Mouse (Mus musculus): ENCODE measurements around the gene BC024978. TPM values are rescaled to one million over a fixed set of nuclear protein-coding genes. Genes with fewer than 3 reads are reported as not detected.

Gene BC024978
- polyA plus RNA-seq, 1 experiment: 2.3 TPM

- Histone ChIP-seq H3K36me3 (replicated peaks; ENCODE audit: low read length) (peaks cover 77% of the 10 kb centered on the region), H3K27me3 (replicated peaks) (no peaks in the 10 kb centered on the region), H3K9me3 (no peaks in the 10 kb centered on the region)
Observed at GRCm38 (mm10) chr7:27185986-27186385, 9.6 kb upstream of the BC024978 start.

DNA sequence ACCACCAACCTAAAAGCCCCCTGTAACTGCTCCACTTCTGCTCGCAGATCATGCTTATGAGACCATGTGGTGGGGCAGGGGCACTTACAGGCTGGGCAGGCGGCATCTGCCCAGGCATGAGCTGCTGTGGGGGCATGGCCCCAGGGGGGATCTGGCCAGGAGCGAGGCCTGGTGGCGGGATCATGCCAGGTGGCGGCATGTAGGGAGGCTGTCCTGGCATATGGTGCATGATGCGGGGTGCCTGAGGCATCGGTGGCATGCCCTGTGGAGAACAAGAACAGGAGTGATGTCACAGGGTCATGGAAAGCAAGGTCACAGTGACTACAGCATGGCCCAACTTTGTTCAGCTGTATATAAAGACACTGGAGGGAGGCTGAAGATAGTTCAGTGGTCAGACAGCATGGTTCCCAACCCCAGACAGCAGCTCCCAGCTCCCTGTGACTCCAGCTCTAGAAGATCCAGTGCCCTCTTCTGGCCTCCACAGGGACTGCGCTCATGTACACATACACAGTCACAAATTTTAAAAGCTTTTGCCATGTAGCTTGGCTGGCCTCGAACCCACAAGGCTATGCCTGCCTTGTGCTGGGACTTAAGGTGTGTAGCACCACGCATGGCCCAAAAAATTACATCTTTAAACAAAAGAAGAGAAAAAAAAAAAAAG, 6.2 kb upstream of the BC024978 start:
- peak overlapping the region; percentile 46 for H3K4me3 ChIP-seq (replicated peaks)
- TF ChIP-seq FLI1 (IDR thresholded peaks at IDR 0.05; ENCODE audit: low read length) (no peak), GATA1 (IDR thresholded peaks at IDR 0.05; ENCODE audit: borderline replicate concordance, low read length) (no peak)
- H3K9me3 ChIP-seq: no peaks in the 10 kb centered on the region
- no peaks in the 10 kb centered on the region for H3K27me3 ChIP-seq (replicated peaks)
- peaks cover 36% of the 10 kb centered on the region for H3K4me1 ChIP-seq
- peaks cover 98% of the 10 kb centered on the region for H3K36me3 ChIP-seq (replicated peaks; ENCODE audit: low read length)

More at GRCm38 (mm10) chr7:27185986-27186385, 9.6 kb upstream of the BC024978 start:
- TF ChIP-seq FLI1 (IDR thresholded peaks at IDR 0.05; ENCODE audit: low read length) (no peak), GATA1 (IDR thresholded peaks at IDR 0.05; ENCODE audit: borderline replicate concordance, low read length) (no peak)
- H3K4me1 ChIP-seq: peaks cover 14% of the 10 kb centered on the region
- no peak overlapping the region for H3K4me3 ChIP-seq (replicated peaks)

- Histone ChIP-seq H3K9me3 (no peaks in the 10 kb centered on the region), H3K27me3 (replicated peaks) (no peaks in the 10 kb centered on the region), H3K4me1 (peaks cover 51% of the 10 kb centered on the region), H3K4me3 (replicated peaks) (no peak overlapping the region), H3K36me3 (replicated peaks; ENCODE audit: low read length) (peaks cover 76% of the 10 kb centered on the region)
- no peak for TF ChIP-seq FLI1 (IDR thresholded peaks at IDR 0.05; ENCODE audit: low read length)
- TF ChIP-seq GATA1 (IDR thresholded peaks at IDR 0.05; ENCODE audit: borderline replicate concordance, low read length): no peak
Observed at GRCm38 (mm10) chr7:27192434-27192833, 3.1 kb upstream of the BC024978 start.

DNA sequence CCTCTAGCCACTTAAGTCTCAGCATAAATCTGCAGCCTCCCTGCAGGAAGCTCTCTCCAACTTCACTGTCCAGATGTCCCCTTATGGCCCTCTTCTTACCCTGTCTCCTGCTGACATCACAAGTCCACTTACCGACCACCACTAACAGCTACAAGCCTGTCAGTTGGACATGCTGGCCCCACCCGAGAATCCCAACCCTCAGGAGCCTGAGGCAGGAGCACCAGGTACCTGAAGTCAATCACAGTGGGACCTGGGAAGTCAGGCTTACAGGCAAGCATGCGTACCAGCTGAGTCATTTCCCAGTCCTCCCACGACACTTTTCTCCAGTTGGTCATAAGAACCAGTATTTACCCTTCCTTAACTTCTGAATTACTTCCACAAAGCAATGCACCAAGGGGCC, 1.9 kb upstream of the BC024978 start:
- Histone ChIP-seq H3K36me3 (replicated peaks; ENCODE audit: low read length) (peaks cover 63% of the 10 kb centered on the region), H3K9me3 (no peaks in the 10 kb centered on the region), H3K4me3 (replicated peaks) (no peak overlapping the region), H3K4me1 (peaks cover 63% of the 10 kb centered on the region), H3K27me3 (replicated peaks) (no peaks in the 10 kb centered on the region)
- TF ChIP-seq FLI1 (IDR thresholded peaks at IDR 0.05; ENCODE audit: low read length) (no peak), GATA1 (IDR thresholded peaks at IDR 0.05; ENCODE audit: borderline replicate concordance, low read length) (no peak)

- peaks cover 43% of the 10 kb centered on the region for H3K36me3 ChIP-seq (replicated peaks; ENCODE audit: low read length)
- no peaks in the 10 kb centered on the region for H3K27me3 ChIP-seq (replicated peaks)
- no peaks in the 10 kb centered on the region for H3K9me3 ChIP-seq
- TF ChIP-seq GATA1 (IDR thresholded peaks at IDR 0.05; ENCODE audit: borderline replicate concordance, low read length) (no peak), FLI1 (IDR thresholded peaks at IDR 0.05; ENCODE audit: low read length) (no peak)
- H3K4me1 ChIP-seq: peaks cover 63% of the 10 kb centered on the region
- peak overlapping the region; percentile 4 for H3K4me3 ChIP-seq (replicated peaks)
Observed at GRCm38 (mm10) chr7:27197136-27197535, 1.6 kb downstream of the BC024978 start.

- peaks cover 43% of the 10 kb centered on the region for H3K36me3 ChIP-seq (replicated peaks; ENCODE audit: low read length)
- H3K9me3 ChIP-seq: no peaks in the 10 kb centered on the region
- no peak overlapping the region for H3K4me3 ChIP-seq (replicated peaks)
- no peaks in the 10 kb centered on the region for H3K27me3 ChIP-seq (replicated peaks)
- TF ChIP-seq FLI1 (IDR thresholded peaks at IDR 0.05; ENCODE audit: low read length) (no peak), GATA1 (IDR thresholded peaks at IDR 0.05; ENCODE audit: borderline replicate concordance, low read length) (no peak)
- H3K4me1 ChIP-seq: peaks cover 58% of the 10 kb centered on the region
Observed at GRCm38 (mm10) chr7:27197634-27198033, 2.1 kb downstream of the BC024978 start.

DNA sequence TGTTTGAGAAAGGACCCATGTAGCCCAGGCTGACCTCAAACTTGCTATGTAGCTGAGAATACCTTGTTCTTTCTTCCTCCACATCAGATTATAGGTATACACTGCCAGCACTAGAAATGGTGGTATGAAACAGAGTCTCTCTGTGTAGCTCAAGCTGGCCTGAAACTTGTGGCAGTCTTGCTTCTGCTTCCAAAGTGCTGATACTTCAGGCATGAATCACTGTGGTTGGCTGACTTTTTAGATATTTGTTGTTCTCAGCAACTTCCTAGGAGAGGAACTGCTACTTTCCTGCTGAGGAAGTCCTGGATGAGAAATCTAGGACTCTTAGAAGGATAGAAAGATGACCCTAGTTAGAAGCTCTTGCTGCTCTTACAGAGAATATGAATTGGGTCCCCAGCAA, 2.8 kb downstream of the BC024978 start:
- Histone ChIP-seq H3K4me1 (peaks cover 52% of the 10 kb centered on the region), H3K9me3 (no peaks in the 10 kb centered on the region), H3K4me3 (replicated peaks) (no peak overlapping the region), H3K27me3 (replicated peaks) (no peaks in the 10 kb centered on the region), H3K36me3 (replicated peaks; ENCODE audit: low read length) (peaks cover 43% of the 10 kb centered on the region)
- no peak for TF ChIP-seq FLI1 (IDR thresholded peaks at IDR 0.05; ENCODE audit: low read length)
- TF ChIP-seq GATA1 (IDR thresholded peaks at IDR 0.05; ENCODE audit: borderline replicate concordance, low read length): no peak

DNA sequence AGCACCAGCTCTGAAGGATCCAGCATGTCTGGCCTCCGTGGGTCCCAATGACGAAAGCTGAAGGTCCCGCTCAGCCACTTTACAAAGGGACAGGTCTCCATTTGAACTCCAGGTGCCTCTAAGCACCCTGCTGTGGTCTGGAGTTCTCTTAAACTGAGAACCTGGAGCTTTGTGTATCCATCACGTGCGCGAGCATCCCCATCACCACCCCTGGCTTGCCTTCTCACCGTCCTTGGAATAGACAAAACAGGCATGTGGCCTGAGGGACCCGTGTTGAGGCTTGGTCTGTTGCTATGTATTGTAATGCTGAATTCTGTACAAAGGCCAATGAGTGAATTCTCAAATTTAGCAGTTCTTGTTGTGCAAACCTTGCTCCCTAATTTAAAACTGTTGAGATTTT, 3.2 kb downstream of the BC024978 start:
- Histone ChIP-seq H3K27me3 (replicated peaks) (no peaks in the 10 kb centered on the region), H3K4me3 (replicated peaks) (no peak overlapping the region), H3K4me1 (peaks cover 47% of the 10 kb centered on the region), H3K9me3 (no peaks in the 10 kb centered on the region), H3K36me3 (replicated peaks; ENCODE audit: low read length) (peaks cover 43% of the 10 kb centered on the region)
- TF ChIP-seq GATA1 (IDR thresholded peaks at IDR 0.05; ENCODE audit: borderline replicate concordance, low read length) (no peak), FLI1 (IDR thresholded peaks at IDR 0.05; ENCODE audit: low read length) (no peak)

- Histone ChIP-seq H3K4me1 (peaks cover 14% of the 10 kb centered on the region), H3K36me3 (replicated peaks; ENCODE audit: low read length) (peaks cover 71% of the 10 kb centered on the region), H3K4me3 (replicated peaks) (no peak overlapping the region), H3K27me3 (replicated peaks) (no peaks in the 10 kb centered on the region), H3K9me3 (no peaks in the 10 kb centered on the region)
- no peak for TF ChIP-seq GATA1 (IDR thresholded peaks at IDR 0.05; ENCODE audit: borderline replicate concordance, low read length)
- no peak for TF ChIP-seq FLI1 (IDR thresholded peaks at IDR 0.05; ENCODE audit: low read length)
Observed at GRCm38 (mm10) chr7:27203730-27204449, 8.3 kb downstream of the BC024978 start.

DNA sequence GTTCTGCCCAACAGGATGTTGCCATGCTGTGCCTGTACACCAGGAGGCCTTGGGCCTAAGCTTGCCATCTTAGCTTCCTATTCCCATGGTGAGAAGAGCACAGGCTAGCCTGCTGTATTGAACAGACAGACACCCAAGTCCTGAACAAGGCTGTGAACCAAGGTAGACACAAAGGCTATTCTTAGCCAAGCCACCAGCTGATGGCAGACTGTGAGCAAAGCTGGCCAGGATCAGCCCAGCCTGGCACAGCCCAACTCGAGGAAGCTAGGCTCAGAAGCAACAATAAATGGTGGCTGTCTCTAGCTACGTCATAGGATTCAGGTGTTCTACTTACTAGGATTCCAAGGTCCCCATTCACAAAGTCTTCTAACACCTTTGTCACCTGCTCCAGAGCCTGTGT, 17.0 kb downstream of the BC024978 start:
- H3K36me3 ChIP-seq (replicated peaks; ENCODE audit: low read length): peaks cover 89% of the 10 kb centered on the region

More for the DNA sequence above, 17.0 kb downstream of the BC024978 start:
- H3K4me1 ChIP-seq: peaks cover 13% of the 10 kb centered on the region
- TF ChIP-seq FLI1 (IDR thresholded peaks at IDR 0.05; ENCODE audit: low read length) (no peak), GATA1 (IDR thresholded peaks at IDR 0.05; ENCODE audit: borderline replicate concordance, low read length) (no peak)
- H3K9me3 ChIP-seq: no peaks in the 10 kb centered on the region
- no peak overlapping the region for H3K4me3 ChIP-seq (replicated peaks)
- H3K27me3 ChIP-seq (replicated peaks): no peaks in the 10 kb centered on the region
